Mouse (Mus musculus): ENCODE results near the gene Gfer.

The Gfer gene

GRCm38 (mm10) chr17:24648731-24649377 lies 47.1 kb downstream of the Gfer start:
- no peak for DNase-seq (ENCODE audit: low read depth, low spot score)

- no peak for DNase-seq (ENCODE audit: low read depth, low spot score)
These were observed 48.5 kb downstream of the Gfer start for GRCm38 (mm10) chr17:24647493-24647892.

DNA sequence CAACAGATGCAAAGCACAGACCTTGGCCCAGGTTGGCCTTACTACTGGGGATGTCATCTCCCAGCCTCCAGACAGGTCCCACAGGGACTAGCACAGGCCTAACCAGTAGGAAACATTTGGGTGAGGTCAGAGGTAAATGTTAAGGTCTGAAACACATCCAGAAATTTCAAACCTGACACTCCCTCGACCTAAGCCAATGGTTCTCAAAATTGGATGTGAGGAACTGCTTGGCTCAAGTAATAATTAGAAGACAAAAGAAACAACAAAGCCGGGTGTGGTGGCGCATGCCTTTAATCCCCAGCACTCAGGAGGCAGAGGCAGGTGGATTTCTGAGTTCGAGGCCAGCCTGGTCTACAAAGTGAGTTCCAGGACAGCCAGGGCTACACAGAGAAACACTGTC lies 49.6 kb downstream of the Gfer start:
- DNase-seq (ENCODE audit: low read depth, low spot score), result no peak

DNA sequence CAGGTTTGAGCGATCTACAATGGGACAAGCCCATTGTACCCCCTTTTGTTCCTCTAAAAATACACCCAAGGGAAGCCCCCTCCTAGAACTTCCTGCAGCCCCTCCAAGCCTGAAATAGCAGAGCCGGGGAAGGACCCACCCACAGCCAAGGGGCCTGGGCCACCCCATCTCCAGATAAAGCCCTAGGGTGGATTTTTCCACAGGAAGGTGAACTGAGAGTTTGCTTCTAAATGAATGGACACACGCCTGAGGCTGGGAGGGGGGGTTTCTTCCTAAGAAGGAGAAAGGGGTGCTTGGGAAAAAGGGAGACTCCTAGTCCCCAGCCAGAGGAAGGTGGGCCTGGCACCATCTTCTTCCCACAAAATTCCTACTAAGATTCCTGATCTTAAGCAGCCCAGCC lies 50.0 kb downstream of the Gfer start:
- DNase-seq (ENCODE audit: low read depth, low spot score), result no peak

DNA sequence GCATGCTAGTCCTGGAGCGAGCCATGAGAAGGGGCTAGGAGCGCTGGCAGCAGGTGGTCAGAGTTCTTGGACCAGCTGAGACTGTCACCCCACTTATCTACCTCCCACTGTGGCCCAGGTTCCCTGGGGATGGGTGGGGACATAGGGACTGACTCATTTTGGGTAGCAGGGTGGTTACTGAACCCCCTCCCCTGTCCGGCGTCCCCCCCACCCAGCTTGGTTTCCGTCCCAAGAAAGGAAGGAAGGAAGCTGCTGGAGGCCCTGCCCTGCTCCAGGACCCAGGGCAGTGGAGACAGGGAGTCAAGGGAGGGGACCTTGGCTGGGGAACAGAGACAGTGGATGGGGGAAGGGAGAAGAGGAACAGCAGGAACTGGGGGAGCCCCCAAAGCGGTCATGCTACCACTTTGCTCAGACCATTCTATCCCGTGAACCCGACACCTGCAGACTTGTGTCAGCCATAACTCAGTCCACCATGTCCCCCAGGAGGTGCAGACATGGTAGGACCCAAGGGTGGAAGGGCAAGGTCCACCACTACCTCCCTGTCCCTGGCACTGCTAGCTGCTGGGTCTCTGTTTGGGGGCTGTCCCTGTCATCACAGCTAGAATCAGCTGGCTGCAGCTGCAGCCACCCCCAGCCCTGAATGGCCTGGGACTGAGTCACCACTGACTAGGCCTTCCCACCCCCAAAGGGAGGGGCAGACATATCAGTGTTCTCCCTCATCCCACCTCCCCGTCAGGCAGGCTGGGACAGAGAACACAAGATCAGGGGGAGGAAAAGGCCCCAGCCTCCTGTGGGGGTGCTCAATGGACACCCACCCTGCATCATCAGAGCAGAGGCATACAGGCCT lies 50.9 kb downstream of the Gfer start:
- DNase-seq (ENCODE audit: low read depth, low spot score), result no peak

DNA sequence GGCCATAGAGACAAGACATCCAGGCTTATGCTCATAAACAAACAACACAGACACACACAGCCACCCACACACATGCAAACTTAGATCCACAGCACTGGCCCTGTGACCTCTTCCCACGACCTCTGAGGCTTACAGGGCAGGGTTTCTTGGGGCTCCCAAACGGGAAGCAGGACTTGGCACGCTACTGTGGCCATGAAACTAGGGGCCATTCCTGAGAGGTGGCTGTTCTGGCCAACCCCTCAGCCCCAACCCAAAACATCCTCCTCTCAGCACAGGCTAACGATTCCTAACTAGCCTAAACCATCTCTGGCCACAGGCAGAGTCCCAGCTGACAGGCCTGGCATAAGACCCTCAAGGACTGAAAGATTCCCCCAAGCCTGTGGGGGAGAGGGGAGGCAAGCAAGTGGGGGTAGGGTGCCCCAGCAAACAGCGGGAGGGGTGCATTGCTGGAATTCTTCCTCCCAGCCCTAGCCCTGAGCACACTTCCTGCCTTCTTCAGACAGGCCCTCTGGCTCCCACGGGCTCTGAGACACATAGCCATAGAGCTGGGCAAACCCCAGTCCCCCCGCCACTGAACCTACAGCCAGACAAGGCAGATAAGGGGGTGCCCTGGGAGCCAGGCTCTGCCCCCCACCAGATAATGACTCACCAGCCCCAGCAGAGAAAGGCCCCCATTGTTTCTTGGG lies 51.8 kb downstream of the Gfer start:
- no peak for DNase-seq (ENCODE audit: low read depth, low spot score)
